Mouse (Mus musculus) liver, embryonic 18 days (tissue): ENCODE data around the gene Gfm2. TPM values are rescaled to one million over a fixed set of nuclear protein-coding genes. Genes with fewer than 3 reads are reported as not detected.

Source experiments
- polyA plus RNA-seq: library from polyadenylated mRNA; depleted of rRNA; stranded (reverse); fragments of >200 nt; gene quantifications from 2 replicates; pipeline ENCODE4 v1.2.3, GENCODE M21; 2012; rRNA removed

Gfm2 gene
- 11.4 and 12.1 TPM in 2 replicates for polyA plus RNA-seq

GRCm38 (mm10) chr13:97137466-97138400 is at the start of gene Gfm2, which contains the start of gene Nsa2:
Gene Gfm2, plus strand, starts transcription at chr13:97137937.
Gene Nsa2, minus strand, starts transcription at chr13:97137937.

DNA sequence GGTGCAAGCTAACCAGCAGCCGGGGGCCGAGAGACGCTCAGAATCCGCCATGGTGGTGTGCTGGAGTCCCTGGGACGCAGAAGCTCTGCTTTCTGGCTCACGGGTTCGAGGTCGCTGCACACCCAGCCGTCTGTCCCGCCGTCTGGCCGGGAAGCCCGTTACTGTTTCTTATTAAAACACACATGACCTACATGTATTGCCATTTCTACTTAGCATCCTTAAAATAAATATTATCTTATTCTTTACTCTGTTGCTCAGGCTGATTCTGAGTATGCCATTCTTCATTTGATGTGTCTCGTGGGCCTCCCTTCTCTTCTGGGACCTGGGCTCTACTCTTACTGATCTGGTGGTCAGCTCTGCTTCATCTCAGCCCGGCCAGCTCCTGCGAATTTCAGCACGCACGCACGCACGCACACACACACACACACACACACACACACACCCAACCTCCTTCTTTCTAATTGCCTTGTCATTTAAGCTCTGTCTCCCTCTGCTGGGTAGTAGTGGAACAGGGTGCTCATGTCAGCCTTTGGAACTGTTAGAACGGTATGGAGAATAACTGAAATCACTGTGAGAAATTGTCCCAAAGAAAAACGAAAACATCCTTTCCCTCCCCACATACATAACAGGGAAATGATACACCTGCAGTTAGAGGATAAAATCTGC is 38.4 kb upstream of the Gfm2 start, which contains the start of gene Gm6169:
Gene Gm6169, minus strand, starts transcription at position 51 of the 666 bp plus-strand sequence.

GRCm38 (mm10) chr13:97197932-97198562 is 60.3 kb downstream of the Gfm2 start, which contains the start of gene Hexb:
Gene Hexb, minus strand, starts transcription at chr13:97198357.

Other genes starting within 250 kb of the Gfm2 start
- gene Gcnt4, start 213.2 kb upstream of the Gfm2 start, polyA plus RNA-seq, result 0.94 and 1.4 TPM in 2 replicates
- gene 1700029F12Rik, start 103.6 kb upstream of the Gfm2 start, polyA plus RNA-seq, result not detected in 2 replicates
- 0.29 and 0.30 TPM in 2 replicates for gene Fam169a, start 70.7 kb upstream of the Gfm2 start, polyA plus RNA-seq
- gene Gm6169, start 38.7 kb upstream of the Gfm2 start, polyA plus RNA-seq, result 0.45 and 0.73 TPM in 2 replicates
- gene Nsa2, start within 50 bp of the Gfm2 start, polyA plus RNA-seq, result 35.4 and 35.9 TPM in 2 replicates
- 22.2 and 23.0 TPM in 2 replicates for gene Hexb, start 60.4 kb downstream of the Gfm2 start, polyA plus RNA-seq
- 4.5 and 4.7 TPM in 2 replicates for gene Enc1, start 103.2 kb downstream of the Gfm2 start, polyA plus RNA-seq